19 mouse cellular contexts compared by ENCODE assay signal in genomic region chr3:80514026-80514425, GRCm38 (mm10).
DNase-seq lines count a peak whose midpoint lies in the region; ATAC-seq and TF ChIP-seq lines count a peak whose summit lies in the region.
"Had no signal": no experiment of that assay in that cellular context is flagged by ENCODE, and none has a peak within 500 bp of the region (broad histone marks: within the 10 kb centered on the region; RNA-seq: fewer than 3 reads in every experiment).

No protein-coding gene starts in this region.

- H3K4me2 ChIP-seq in kidney, embryonic 14.5 days (replicated peaks; ENCODE audit: low read depth, low read length): no peak overlapping the region
- H3K4me2 ChIP-seq in lung, postnatal 0 days (replicated peaks; ENCODE audit: low read depth, low read length): no peak overlapping the region
- H3K4me2 ChIP-seq: embryonic facial prominence, embryonic 15.5 days; heart, embryonic 13.5 days had no signal

- DNase-seq in cerebellum, postnatal 14 days: peak; percentile 76 to 78
- DNase-seq in cerebellum, adult 11 months: no peak
- peak; percentile 14 for DNase-seq in kidney, postnatal 10 days
- peak; percentile 65 for DNase-seq in adrenal gland, adult 2 months
- peak; percentile 49 to 57 for DNase-seq in adrenal gland, postnatal 36 days
- no peak for DNase-seq in thymus, postnatal 10 days (ENCODE audit: low spot score in 2 of 2)
- DNase-seq in lung, postnatal 0 days (ENCODE audit: low spot score): no peak
- DNase-seq: cerebellum, adult 8-10 months; gastrocnemius, postnatal 14 days; heart, adult 18-20 months; lung, adult 18-20 months; thymus, adult 18-20 months had no signal

- no peaks in the 10 kb centered on the region for H3K9me3 ChIP-seq in kidney, embryonic 14.5 days (ENCODE audit: control insufficient read depth, low read length)
- H3K9me3 ChIP-seq in lung, postnatal 0 days (ENCODE audit: low read length): no peaks in the 10 kb centered on the region
- H3K9me3 ChIP-seq: embryonic facial prominence, embryonic 15.5 days; heart, embryonic 13.5 days had no signal

- no peak overlapping the region for H3K9ac ChIP-seq in kidney, embryonic 14.5 days (ENCODE audit: low read depth, low read length)
- no peak overlapping the region for H3K9ac ChIP-seq in lung, postnatal 0 days (replicated peaks; ENCODE audit: low read depth)
- H3K9ac ChIP-seq: embryonic facial prominence, embryonic 15.5 days; heart, embryonic 13.5 days had no signal

- H3K4me1 ChIP-seq in kidney, embryonic 14.5 days (ENCODE audit: control insufficient read depth, insufficient read depth, low read length): no peaks in the 10 kb centered on the region
- H3K4me1 ChIP-seq in lung, postnatal 0 days (ENCODE audit: insufficient read depth, low read depth, low read length): no peaks in the 10 kb centered on the region
- H3K4me1 ChIP-seq: embryonic facial prominence, embryonic 15.5 days; heart, embryonic 13.5 days; megakaryocyte, embryonic 14.5 days had no signal

- H3K4me3 ChIP-seq in kidney, embryonic 14.5 days (ENCODE audit: low read length): no peak overlapping the region
- H3K4me3 ChIP-seq in lung, postnatal 0 days (ENCODE audit: low read depth, low read length): no peak overlapping the region
- H3K4me3 ChIP-seq: embryonic facial prominence, embryonic 15.5 days; heart, embryonic 13.5 days; megakaryocyte, embryonic 14.5 days had no signal

- no peak for ATAC-seq in kidney, embryonic 14.5 days (ENCODE audit: low FRiP score, low TSS enrichment)
- no peak for ATAC-seq in lung, postnatal 0 days
- ATAC-seq: hindbrain, embryonic 16.5 days; intestine, postnatal 0 days had no signal

- TF ChIP-seq EP300 in lung, postnatal 0 days (IDR thresholded peaks at IDR 0.05): no peak

- WGBS in kidney, embryonic 14.5 days: 50% methylated on average over 1 of the region's 1 CpGs
- 25% methylated on average over 1 of the region's 1 CpGs for WGBS in lung, postnatal 0 days

- H3K27ac ChIP-seq in kidney, embryonic 14.5 days (ENCODE audit: low read depth, low read length): no peak overlapping the region
- no peak overlapping the region for H3K27ac ChIP-seq in lung, postnatal 0 days (ENCODE audit: low read length)
- H3K27ac ChIP-seq: embryonic facial prominence, embryonic 15.5 days; heart, embryonic 13.5 days had no signal

- H3K36me3 ChIP-seq in kidney, embryonic 14.5 days (ENCODE audit: control insufficient read depth, insufficient read depth, low read length): no peaks in the 10 kb centered on the region
- H3K36me3 ChIP-seq in lung, postnatal 0 days (ENCODE audit: insufficient read depth, low read length): no peaks in the 10 kb centered on the region
- H3K36me3 ChIP-seq: embryonic facial prominence, embryonic 15.5 days; heart, embryonic 13.5 days had no signal

- no peaks in the 10 kb centered on the region for H3K27me3 ChIP-seq in kidney, embryonic 14.5 days (ENCODE audit: control insufficient read depth, insufficient read depth, low read length)
- no peaks in the 10 kb centered on the region for H3K27me3 ChIP-seq in lung, postnatal 0 days (replicated peaks; ENCODE audit: insufficient read depth, low read length)
- H3K27me3 ChIP-seq: CH12.LX; embryonic facial prominence, embryonic 15.5 days; heart, embryonic 13.5 days; megakaryocyte, embryonic 14.5 days had no signal

- TF ChIP-seq CTCF in lung, postnatal 0 days (IDR thresholded peaks at IDR 0.05): no peak

Comparison
In these comparisons a context has a peak if more than half of its experiments do, and no peak if none do; other contexts are left out.
1. DNase-seq: peak in cerebellum, postnatal 14 days (2 of 2), kidney, postnatal 10 days (single experiment), adrenal gland, adult 2 months (single experiment) and adrenal gland, postnatal 36 days (2 of 2); none in cerebellum, adult 11 months (single experiment), thymus, postnatal 10 days (0 of 2) and lung, postnatal 0 days (single experiment).